Mouse (Mus musculus) kidney, adult 2 months (tissue): Measurements from ENCODE around the gene Ablim1. TPM values are rescaled to one million over a fixed set of nuclear protein-coding genes. Genes with fewer than 3 reads are reported as not detected.

Source experiments
- DNase-seq: peaks from one replicate; pipeline ENCODE4 v3.0.0; 2021
- H3K27ac ChIP-seq: fragments of 200-500 bp; 2 replicates; pipeline ENCODE4 v1.5.1; 2012; ENCODE audit warnings: low read depth, low read length, control low read depth, inconsistent platforms; ENCODE audit not compliant: insufficient read depth
- H3K27me3 ChIP-seq: fragments of 200-500 bp; replicated peaks from 2 replicates; pipeline ENCODE4 v1.6.1; 2012; ENCODE audit warnings: mild to moderate bottlenecking, moderate library complexity, low read length, inconsistent platforms; ENCODE audit not compliant: control insufficient read depth, insufficient read depth
- H3K36me3 ChIP-seq: fragments of 200-500 bp; 2 replicates; pipeline ENCODE4 v1.6.1; 2012; ENCODE audit warnings: mild to moderate bottlenecking, moderate library complexity, low read length, inconsistent platforms; ENCODE audit not compliant: control insufficient read depth, insufficient read depth
- H3K4me1 ChIP-seq: fragments of 200-500 bp; 2 replicates; pipeline ENCODE4 v1.6.1; 2011; ENCODE audit warnings: low read length; ENCODE audit not compliant: control insufficient read depth, insufficient read depth
- H3K4me3 ChIP-seq: fragments of 200-500 bp; 2 replicates; pipeline ENCODE4 v1.5.1; 2011; ENCODE audit warnings: mild to moderate bottlenecking, low read depth, low read length, control low read depth; ENCODE audit not compliant: insufficient read depth
- CTCF ChIP-seq: fragments of 200-500 bp; conservative IDR thresholded peaks from 2 replicates; pipeline ENCODE4 v1.5.1; 2011; ENCODE audit warnings: low read depth, mild to moderate bottlenecking, control low read depth, low read length, moderate library complexity, mixed read lengths; ENCODE audit not compliant: insufficient read depth, insufficient read length
- POLR2A ChIP-seq: fragments of 200-500 bp; IDR thresholded peaks from one replicate; pipeline ENCODE4 v1.6.1; 2011; ENCODE audit warnings: low read depth, low read length, control low read depth
- WGBS: fragments of 180-500 bp; shearing (Covaris S2); methylation state at CpG from one replicate; pipeline ENCODE4 v1.1.7; 2018; 5-methylcytosine and 5-hydroxymethylcytosine counted together
- polyA plus RNA-seq: library from polyadenylated mRNA; depleted of rRNA; stranded (reverse); fragments of >200 nt; gene quantifications from 2 replicates; pipeline ENCODE4 v1.2.3, GENCODE M21; 2012

Gene Ablim1
- polyA plus RNA-seq, 1 experiment: 34.7 TPM

- peaks cover 19% of the 10 kb centered on the region for H3K4me1 ChIP-seq
- H3K27me3 ChIP-seq: no peaks in the 10 kb centered on the region
- H3K27ac ChIP-seq: peak overlapping the region; percentile 52
- WGBS: 21% methylated on average over 10 of the region's 10 CpGs
- H3K36me3 ChIP-seq: no peaks in the 10 kb centered on the region
- peak overlapping the region; percentile 7 for H3K4me3 ChIP-seq
- DNase-seq: no peak
- TF ChIP-seq CTCF: no peak
Measured at GRCm38 (mm10) chr19:57359701-57360326, 45.1 kb upstream of the Ablim1 start.

GRCm38 (mm10) chr19:57358836-57359598 is 44.3 kb upstream of the Ablim1 start:
- no peak for DNase-seq
- H3K27me3 ChIP-seq: no peaks in the 10 kb centered on the region
- WGBS: 80% methylated on average over 20 of the region's 20 CpGs
- no peaks in the 10 kb centered on the region for H3K36me3 ChIP-seq
- no peak for TF ChIP-seq POLR2A
- TF ChIP-seq CTCF: no peak
- H3K4me1 ChIP-seq: peaks cover 13% of the 10 kb centered on the region
- no peak overlapping the region for H3K27ac ChIP-seq
- peak overlapping the region; percentile 9; the same call in 1 of the 2 replicates for H3K4me3 ChIP-seq

- WGBS: 43% methylated on average over 12 of the region's 12 CpGs
- peak overlapping the region; percentile 66; the same call in 1 of the 2 replicates for H3K27ac ChIP-seq
- peak; percentile 86 for DNase-seq
- peak overlapping the region; percentile 55 for H3K4me3 ChIP-seq
- H3K27me3 ChIP-seq: no peaks in the 10 kb centered on the region
- no peaks in the 10 kb centered on the region for H3K36me3 ChIP-seq
- H3K4me1 ChIP-seq: peaks cover 9% of the 10 kb centered on the region
- peak; percentile 65 for TF ChIP-seq CTCF
- no peak for TF ChIP-seq POLR2A
Measured at GRCm38 (mm10) chr19:57358322-57358721, 43.6 kb upstream of the Ablim1 start.

- no peak for DNase-seq
- WGBS: 89% methylated on average over 5 of the region's 5 CpGs
- peaks cover 7% of the 10 kb centered on the region for H3K4me1 ChIP-seq
- no peak for TF ChIP-seq CTCF
- TF ChIP-seq POLR2A: no peak
- no peaks in the 10 kb centered on the region for H3K36me3 ChIP-seq
- peak overlapping the region; percentile 55 for H3K4me3 ChIP-seq
- no peaks in the 10 kb centered on the region for H3K27me3 ChIP-seq
- no peak overlapping the region for H3K27ac ChIP-seq
Measured at GRCm38 (mm10) chr19:57357811-57358210, 43.1 kb upstream of the Ablim1 start.

GRCm38 (mm10) chr19:57357244-57357643 is 42.5 kb upstream of the Ablim1 start:
- DNase-seq: no peak
- H3K27ac ChIP-seq: no peak overlapping the region
- no peak overlapping the region for H3K4me3 ChIP-seq
- H3K27me3 ChIP-seq: no peaks in the 10 kb centered on the region
- WGBS: 88% methylated on average over 6 of the region's 6 CpGs
- no peaks in the 10 kb centered on the region for H3K36me3 ChIP-seq
- H3K4me1 ChIP-seq: 0 out of 2 replicates have a peak, but pooled peaks cover 3% of the 10 kb centered on the region
- TF ChIP-seq POLR2A (no peak), CTCF (no peak)

- DNase-seq: no peak
- WGBS: 43% methylated on average over 7 of the region's 7 CpGs
- Histone ChIP-seq H3K4me3 (no peak overlapping the region), H3K27me3 (no peaks in the 10 kb centered on the region), H3K36me3 (no peaks in the 10 kb centered on the region), H3K4me1 (0 out of 2 replicates have a peak, but pooled peaks cover 3% of the 10 kb centered on the region), H3K27ac (peak overlapping the region; percentile 49; the same call in 1 of the 2 replicates)
- TF ChIP-seq CTCF: no peak
- TF ChIP-seq POLR2A: no peak
Measured at GRCm38 (mm10) chr19:57356273-57356672, 41.6 kb upstream of the Ablim1 start.
